Mouse (Mus musculus) MN1 (cell line): ENCODE data around the gene Mapk12.

ENCODE experiments used
- DNase-seq: peaks from one replicate; pipeline ENCODE4 v3.0.0-alpha.2; 2016; ENCODE audit warnings: low spot score

Mapk12 gene

GRCm38 (mm10) chr15:89140659-89141252 lies at the start of gene Mapk12:
Mapk12 (minus strand) TSS chr15:89140703.
- peak; percentile 79 for DNase-seq

- no peak for DNase-seq
Observed at GRCm38 (mm10) chr15:89184937-89185227, 44.4 kb upstream of the Mapk12 start.

- no peak for DNase-seq
Observed at GRCm38 (mm10) chr15:89184141-89184936, 43.8 kb upstream of the Mapk12 start.

- DNase-seq = no peak
Observed at GRCm38 (mm10) chr15:89182842-89183241, 42.3 kb upstream of the Mapk12 start.

- peak; percentile 61 for DNase-seq
Observed at GRCm38 (mm10) chr15:89182328-89182741, 41.8 kb upstream of the Mapk12 start.

- DNase-seq = no peak
Observed at GRCm38 (mm10) chr15:89181561-89182270, 41.2 kb upstream of the Mapk12 start.

GRCm38 (mm10) chr15:89180571-89181229 lies 40.2 kb upstream of the Mapk12 start, which contains the start of gene Plxnb2:
Plxnb2 (minus strand) TSS chr15:89180788.
- DNase-seq = peak; percentile 94

GRCm38 (mm10) chr15:89180081-89180541 lies 39.6 kb upstream of the Mapk12 start:
- DNase-seq = peak; percentile 58

- peak; percentile 31 for DNase-seq
Observed at GRCm38 (mm10) chr15:89179630-89179964, 39.1 kb upstream of the Mapk12 start.

GRCm38 (mm10) chr15:89178954-89179629 lies 38.6 kb upstream of the Mapk12 start:
- DNase-seq = peak; percentile 61

GRCm38 (mm10) chr15:89178260-89178860 lies 37.9 kb upstream of the Mapk12 start:
- DNase-seq = no peak

- DNase-seq = no peak
Observed at GRCm38 (mm10) chr15:89177576-89178259, 37.2 kb upstream of the Mapk12 start.

GRCm38 (mm10) chr15:89177121-89177520 lies 36.6 kb upstream of the Mapk12 start:
- peak; percentile 70 for DNase-seq

GRCm38 (mm10) chr15:89175411-89176155 lies 35.1 kb upstream of the Mapk12 start:
- DNase-seq = no peak

- DNase-seq = no peak
Observed at GRCm38 (mm10) chr15:89174889-89175339, 34.4 kb upstream of the Mapk12 start.

GRCm38 (mm10) chr15:89173906-89174214 lies 33.4 kb upstream of the Mapk12 start:
- DNase-seq = peak; percentile 83

GRCm38 (mm10) chr15:89173024-89173905 lies 32.8 kb upstream of the Mapk12 start:
- peak; percentile 68 for DNase-seq

GRCm38 (mm10) chr15:89172276-89172935 lies 31.9 kb upstream of the Mapk12 start:
- DNase-seq = peak; percentile 34
